Mouse (Mus musculus) T-helper 1 cell (primary cell): ENCODE measurements around the gene Fgfr2.
"Not testable (repeated sequence)": the region's sequence is repeated elsewhere in the genome, so short reads cannot be mapped to it uniquely, and the experiment has no call there.

ENCODE experiments used
- in situ Hi-C: fragments of 300-600 bp; cut with MboI, MseI; formaldehyde crosslinking; loops from one replicate; pipeline ENCODE4 v1.15.1; 2025; ENCODE audit warnings: high pct_unique_total_duplicates

Fgfr2 gene

DNA sequence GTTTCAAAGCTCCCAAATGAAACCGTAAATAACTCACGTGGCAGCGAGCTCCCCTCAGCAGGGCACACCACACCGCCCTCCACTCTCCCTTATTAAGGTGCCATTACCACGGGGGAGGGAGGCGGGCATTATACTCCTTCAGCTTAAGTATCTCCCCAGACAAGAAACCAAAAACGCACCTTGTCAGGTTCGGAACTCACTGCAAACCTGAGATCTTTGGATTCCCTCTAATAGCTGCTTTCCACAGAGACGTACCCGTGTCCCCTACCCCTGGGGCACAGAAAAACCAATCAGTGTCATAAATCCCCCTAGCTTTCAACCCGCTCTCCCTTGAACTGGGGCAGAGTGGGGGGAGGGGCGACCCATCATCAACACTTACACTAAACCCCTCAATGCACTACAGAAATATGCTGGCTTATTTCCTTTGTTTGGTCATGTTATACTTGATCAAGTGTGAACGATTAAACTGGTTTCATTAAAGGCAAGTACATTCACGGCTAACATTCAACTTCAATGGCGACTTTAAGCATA lies 2.9 kb downstream of the Fgfr2 start:
- in situ Hi-C loops: no loop called here

DNA sequence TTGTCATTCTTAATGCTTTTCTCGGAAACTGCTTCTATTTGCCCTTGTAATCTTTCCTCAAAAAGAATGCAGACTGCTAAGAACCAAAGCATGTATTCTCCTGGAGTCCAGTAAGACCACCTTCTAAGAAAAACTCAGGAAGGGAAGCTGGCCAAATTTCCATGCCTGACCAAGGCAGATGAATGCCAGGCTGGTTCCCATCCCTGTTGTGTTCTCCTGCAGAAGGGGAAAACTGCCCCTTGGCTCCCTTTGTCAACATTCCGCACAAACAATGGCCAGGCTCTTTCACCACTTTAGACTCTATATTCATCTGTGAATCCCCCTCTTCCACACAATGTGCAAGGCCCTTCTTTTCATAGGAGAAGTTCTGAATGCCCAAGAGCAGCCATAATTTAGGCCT lies 5.3 kb downstream of the Fgfr2 start:
- in situ Hi-C loops: no loop called here

- in situ Hi-C loops: no loop called here
Measured at GRCm38 (mm10) chr7:133116542-133116941, 6.6 kb downstream of the Fgfr2 start.

DNA sequence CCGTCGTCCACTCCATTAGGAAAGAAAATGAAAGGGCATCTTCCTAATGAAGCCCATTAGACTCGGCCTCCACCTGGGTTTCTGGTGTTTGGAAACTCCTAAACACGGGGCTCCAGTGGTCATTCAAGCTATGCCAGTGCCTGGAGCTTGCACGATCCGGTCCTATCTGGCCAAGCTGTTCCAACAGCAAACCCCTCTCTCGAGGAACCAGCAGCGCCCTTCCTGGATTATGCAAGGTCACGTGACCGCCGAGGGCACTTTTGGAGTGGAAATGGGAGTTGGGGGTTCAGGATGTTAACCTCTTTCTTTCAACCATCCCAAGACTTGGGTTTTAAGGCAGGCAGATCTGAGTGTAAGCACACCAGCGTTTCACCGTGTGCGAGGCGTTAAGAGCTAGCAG lies 7.3 kb downstream of the Fgfr2 start:
- in situ Hi-C loops: no loop called here

- in situ Hi-C loops: no loop called here
Measured at GRCm38 (mm10) chr7:133114847-133115470, 8.2 kb downstream of the Fgfr2 start.

- in situ Hi-C loops: no loop called here
Measured at GRCm38 (mm10) chr7:133113185-133113895, 9.8 kb downstream of the Fgfr2 start.

DNA sequence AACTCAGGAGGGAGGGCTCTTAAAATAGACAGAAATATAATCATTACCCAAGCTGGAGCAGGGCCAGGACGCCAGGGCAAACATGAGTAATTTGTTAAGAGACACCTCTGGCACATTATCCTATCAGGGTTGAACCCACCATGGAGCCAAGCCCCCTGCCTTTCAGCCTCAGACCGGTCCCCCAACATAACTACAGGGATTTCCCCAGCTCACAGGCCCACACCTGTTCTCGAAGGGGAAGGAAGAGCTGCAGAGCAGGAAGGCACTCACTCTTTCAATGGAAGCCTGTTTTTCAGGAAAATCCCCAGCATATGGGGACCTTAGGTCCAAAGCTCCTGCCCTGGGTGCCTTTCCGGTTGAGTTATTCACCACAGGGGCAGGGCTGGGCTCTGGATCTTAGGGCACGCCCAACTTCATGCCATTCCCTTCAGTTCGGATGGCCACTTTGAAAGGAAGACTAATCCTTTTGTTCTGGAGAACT lies 10.8 kb downstream of the Fgfr2 start:
- in situ Hi-C loops: no loop called here

- in situ Hi-C loops: no loop called here
Measured at GRCm38 (mm10) chr7:133109442-133109841, 13.7 kb downstream of the Fgfr2 start.

GRCm38 (mm10) chr7:133108695-133109094 lies 14.5 kb downstream of the Fgfr2 start:
- in situ Hi-C loops: no loop called here

DNA sequence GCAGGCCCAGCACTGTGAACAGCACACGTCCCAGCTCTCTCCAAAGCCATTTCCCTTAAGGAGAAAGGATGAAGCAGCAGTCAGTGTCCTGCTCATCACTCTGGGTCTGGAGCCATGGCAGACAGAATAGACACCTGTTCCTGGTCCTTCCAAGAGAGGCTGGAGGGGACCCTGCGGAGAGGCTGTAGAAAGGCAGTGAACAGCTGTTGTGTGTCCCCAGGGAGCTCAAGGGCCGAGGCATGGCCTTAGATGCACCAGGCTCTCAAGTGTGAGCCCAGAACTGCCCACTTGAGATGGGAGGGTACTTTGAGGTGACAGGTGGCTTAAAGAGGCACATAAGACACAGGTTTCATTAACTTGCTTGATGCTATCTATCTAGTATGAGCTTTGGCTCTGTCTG lies 20.6 kb downstream of the Fgfr2 start:
- in situ Hi-C loops: no loop called here

GRCm38 (mm10) chr7:133101070-133101469 lies 22.1 kb downstream of the Fgfr2 start:
- in situ Hi-C loops: no loop called here

DNA sequence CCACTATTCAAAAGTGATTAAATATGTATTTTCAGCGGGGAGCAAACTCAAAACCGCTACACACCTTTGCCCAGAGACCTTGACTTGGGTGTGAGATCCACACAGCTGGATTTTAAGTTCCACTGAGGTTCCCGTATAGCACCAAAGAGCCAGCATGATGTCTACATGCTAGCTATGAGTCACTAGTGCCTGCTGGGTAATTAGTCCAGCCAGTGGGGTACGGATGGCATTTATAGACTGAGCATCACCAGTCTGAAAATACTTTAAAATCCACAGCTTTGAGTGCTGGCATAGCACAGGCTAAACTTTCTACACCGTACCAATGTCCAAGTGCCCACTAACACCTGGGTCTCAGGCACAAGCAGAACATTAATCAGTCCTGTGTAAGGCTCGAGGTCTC lies 23.0 kb downstream of the Fgfr2 start:
- in situ Hi-C loops: no loop called here

- in situ Hi-C loops: no loop called here
Measured at GRCm38 (mm10) chr7:133099266-133099665, 23.9 kb downstream of the Fgfr2 start.

DNA sequence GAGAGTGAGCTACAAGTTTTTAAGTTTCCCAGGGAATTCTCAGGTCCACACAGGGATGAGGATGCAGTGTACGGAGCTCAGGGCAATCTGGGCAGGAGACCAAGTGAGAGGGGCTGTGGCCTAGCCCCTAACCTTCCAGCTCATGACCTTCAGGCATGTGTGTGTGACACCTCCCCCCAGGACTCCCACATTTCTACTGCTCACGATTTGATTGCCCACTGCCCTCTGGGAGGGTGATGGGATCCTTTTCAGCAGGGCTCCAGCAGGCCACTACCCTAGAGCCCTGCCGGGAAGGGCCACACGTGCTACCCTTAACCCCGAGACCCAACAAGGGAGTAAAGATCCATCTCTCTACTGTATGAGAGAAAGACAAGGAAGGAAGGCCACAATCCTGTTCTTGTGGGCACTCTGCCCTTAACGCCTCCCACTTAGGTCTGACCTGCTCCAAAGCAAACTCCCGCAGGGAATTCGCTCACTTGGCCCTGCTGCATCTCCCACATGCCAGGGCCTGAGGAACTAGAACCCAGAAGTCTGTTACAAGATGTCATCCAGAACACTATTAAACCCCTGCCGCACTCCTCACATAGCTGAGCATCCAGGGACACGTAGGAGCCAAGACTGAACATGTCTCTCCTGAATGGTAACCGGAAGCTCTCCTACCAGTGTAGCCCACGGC lies 24.9 kb downstream of the Fgfr2 start:
- in situ Hi-C loops: no loop called here

GRCm38 (mm10) chr7:133095610-133096009 lies 27.5 kb downstream of the Fgfr2 start:
- in situ Hi-C loops: not testable (repeated sequence)

- in situ Hi-C loops: no loop called here
Measured at GRCm38 (mm10) chr7:133094711-133095495, 28.2 kb downstream of the Fgfr2 start.

GRCm38 (mm10) chr7:133094161-133094560 lies 29.0 kb downstream of the Fgfr2 start:
- in situ Hi-C loops: no loop called here

GRCm38 (mm10) chr7:133093731-133094130 lies 29.4 kb downstream of the Fgfr2 start:
- in situ Hi-C loops: no loop called here

DNA sequence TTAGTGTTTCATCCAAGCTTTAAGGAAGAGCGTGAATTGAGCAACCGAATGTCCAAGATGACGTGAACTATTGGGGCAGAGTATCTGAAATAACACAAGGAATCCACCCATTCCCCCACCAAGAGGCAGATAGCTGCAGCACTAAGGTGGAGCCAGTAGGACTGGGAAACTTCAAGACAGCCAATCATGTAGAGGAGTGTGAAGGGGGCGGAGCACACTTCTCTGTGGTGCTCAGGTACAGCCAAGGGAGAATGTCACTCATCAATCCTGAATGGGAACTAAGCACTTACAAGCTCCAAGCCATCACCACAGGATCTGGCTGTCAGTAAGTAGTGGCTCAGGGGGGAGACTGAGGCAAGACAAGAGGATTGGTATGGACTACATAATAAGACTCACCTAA lies 32.5 kb downstream of the Fgfr2 start:
- in situ Hi-C loops: no loop called here

- in situ Hi-C loops: no loop called here
Measured at GRCm38 (mm10) chr7:133089621-133090260, 33.4 kb downstream of the Fgfr2 start.

DNA sequence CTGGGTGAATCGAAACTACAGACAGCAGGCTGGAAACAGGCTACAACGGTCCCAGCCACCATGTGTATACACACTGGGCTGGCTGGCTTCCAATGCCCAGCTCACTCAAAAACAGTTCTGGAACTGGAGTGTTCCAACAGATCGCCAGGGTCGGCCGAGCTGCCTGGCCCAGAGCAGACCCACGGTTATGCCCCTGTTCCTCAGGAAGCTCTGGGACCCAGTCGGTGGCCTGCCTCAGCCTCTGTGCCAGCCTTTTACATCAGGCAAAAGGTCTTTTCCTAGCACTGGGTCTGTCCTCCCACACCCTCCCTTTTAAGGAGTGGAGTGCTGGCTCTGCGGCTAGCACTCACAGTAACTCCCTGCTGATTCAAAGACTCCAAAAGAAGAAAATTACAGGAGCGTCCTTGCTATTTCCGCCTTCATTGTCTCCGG lies 34.3 kb downstream of the Fgfr2 start:
- in situ Hi-C loops: no loop called here
